Mouse (Mus musculus): ENCODE measurements around the gene Slc35f1.

GRCm38 (mm10) chr10:52714557-52714956, 24.2 kb downstream of the Slc35f1 start:
- TF ChIP-seq FLI1 (IDR thresholded peaks at IDR 0.05; ENCODE audit: low read length) (no peak), GATA1 (IDR thresholded peaks at IDR 0.05; ENCODE audit: borderline replicate concordance, low read length) (no peak)
